Mouse (Mus musculus) midbrain, embryonic 14.5 days (tissue): ENCODE data around the gene Noc3l. TPM values are rescaled to one million over a fixed set of nuclear protein-coding genes. Genes with fewer than 3 reads are reported as not detected.

Source experiments
- ATAC-seq: fragments of 200-750 bp; cut with Nextera tagmentation; 2 replicates; pipeline ENCODE4 v1.8.0; 2017; ENCODE audit warnings: moderate number of reproducible peaks, moderate library complexity; ENCODE audit not compliant: low FRiP score, low TSS enrichment
- DNase-seq: peaks from one replicate; pipeline ENCODE4 v3.0.0-alpha.2; 2015
- H3K27ac ChIP-seq: fragments of 300-500 bp; sonication (generic); replicated peaks from 2 replicates; pipeline ENCODE4 v1.5.1; 2014; ENCODE audit warnings: mild to moderate bottlenecking, low read depth, low read length, moderate library complexity
- H3K27me3 ChIP-seq: fragments of 300-500 bp; sonication (generic); 2 replicates; pipeline ENCODE4 v1.6.1; 2014; ENCODE audit warnings: low read length, control low read depth, mixed read lengths; ENCODE audit not compliant: control insufficient read depth, insufficient read depth
- H3K36me3 ChIP-seq: fragments of 300-500 bp; sonication (generic); 2 replicates; pipeline ENCODE4 v1.6.1; 2014; ENCODE audit warnings: low read length, control low read depth; ENCODE audit not compliant: control insufficient read depth, insufficient read depth
- H3K4me1 ChIP-seq: fragments of 300-500 bp; sonication (generic); 2 replicates; pipeline ENCODE4 v1.6.1; 2014; ENCODE audit warnings: mild to moderate bottlenecking, antibody characterized with exemption, low read length, control low read depth; ENCODE audit not compliant: control insufficient read depth, insufficient read depth
- H3K4me2 ChIP-seq: fragments of 300-500 bp; sonication (generic); 2 replicates; pipeline ENCODE4 v1.6.1; 2014; ENCODE audit warnings: mild to moderate bottlenecking, low read length, moderate library complexity
- H3K4me3 ChIP-seq: fragments of 300-500 bp; sonication (generic); replicated peaks from 2 replicates; pipeline ENCODE4 v1.5.1; 2014; ENCODE audit warnings: low read depth, low read length
- H3K9ac ChIP-seq: fragments of 300-500 bp; sonication (generic); replicated peaks from 2 replicates; pipeline ENCODE4 v1.6.1; 2014; ENCODE audit warnings: mild to moderate bottlenecking, low read length, moderate library complexity
- H3K9me3 ChIP-seq: fragments of 300-500 bp; sonication (generic); 2 replicates; pipeline ENCODE4 v1.6.1; 2016; ENCODE audit warnings: low read length, control low read depth, mixed read lengths; ENCODE audit not compliant: control insufficient read depth
- WGBS: fragments of 180-500 bp; shearing (Covaris S2); extraction: QIAGEN DNeasy Blood & Tissue Kit; methylation state at CpG from one replicate; pipeline ENCODE4 v1.1.7; 2014; 5-methylcytosine and 5-hydroxymethylcytosine counted together
- polyA plus RNA-seq: library from polyadenylated mRNA; unstranded; fragments of >200 nt; fragmentation: Nextera tagmentation; extraction: Ambion mirVana; gene quantifications from 2 replicates; pipeline ENCODE4 v1.2.1, GENCODE M21; 2014

Noc3l gene
- polyA plus RNA-seq, 1 experiment from 2014 or later: 6.3 TPM

DNA sequence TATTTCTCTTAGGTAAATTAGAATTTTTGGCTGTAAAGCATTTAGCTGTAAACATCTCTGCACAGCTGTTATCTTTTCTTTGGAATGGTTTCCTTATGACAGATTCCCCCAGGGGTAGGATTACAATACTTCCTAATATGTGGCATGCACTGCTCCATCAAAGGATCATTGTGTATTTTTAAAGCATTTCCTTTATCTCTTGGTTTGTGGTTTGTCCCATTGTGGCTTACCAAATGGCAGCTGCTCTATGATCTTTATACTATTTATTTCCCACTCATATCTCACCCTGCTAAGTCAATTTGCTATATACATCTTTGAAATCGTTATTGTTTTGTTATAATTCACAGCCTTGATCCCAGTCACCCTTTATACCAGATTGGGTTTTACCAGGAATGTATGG is 14.2 kb upstream of the Noc3l start:
- WGBS: 67% methylated on average over 1 of the region's 1 CpGs
- DNase-seq: no peak
- peaks cover 3% of the 10 kb centered on the region for H3K4me1 ChIP-seq
- H3K9me3 ChIP-seq: no peaks in the 10 kb centered on the region
- H3K27ac ChIP-seq: no peak overlapping the region
- no peaks in the 10 kb centered on the region for H3K36me3 ChIP-seq
- H3K27me3 ChIP-seq: no peaks in the 10 kb centered on the region
- ATAC-seq: no peak
- H3K9ac ChIP-seq: no peak overlapping the region
- H3K4me3 ChIP-seq: no peak overlapping the region
- no peak overlapping the region for H3K4me2 ChIP-seq

DNA sequence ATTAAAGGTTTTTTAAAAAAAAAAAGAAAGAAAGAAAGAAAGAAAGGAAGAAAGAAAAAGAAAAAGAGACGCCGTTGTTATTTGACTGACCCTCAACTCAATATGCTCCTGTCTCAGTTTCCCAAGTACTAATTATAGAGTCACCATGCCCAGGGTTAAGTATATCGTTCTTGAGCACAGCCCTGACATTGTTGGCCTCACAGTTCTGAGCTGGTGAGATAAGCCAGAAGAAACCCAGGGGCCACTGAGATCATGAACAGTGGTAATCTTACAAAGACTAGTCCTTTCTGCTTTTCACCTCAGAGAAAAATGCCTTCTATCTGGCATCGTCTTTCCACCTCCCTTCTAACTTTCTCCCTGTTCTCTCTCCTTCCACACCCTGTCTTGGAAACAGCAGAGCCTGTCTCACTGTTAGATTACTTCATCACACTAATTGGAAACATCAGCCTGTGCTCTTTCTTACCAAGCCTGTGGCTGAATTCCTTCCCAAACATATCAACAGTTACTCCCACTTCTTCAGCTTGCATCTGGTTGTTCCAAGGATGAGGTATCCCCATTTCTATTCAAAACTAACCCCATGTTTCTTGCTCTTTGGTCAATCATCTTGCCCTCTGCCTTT is 1.3 kb upstream of the Noc3l start:
- no peak for DNase-seq

GRCm38 (mm10) chr19:38819427-38819802 is 378 bp upstream of the Noc3l start:
- 12% methylated on average over 16 of the region's 16 CpGs for WGBS
- Histone ChIP-seq H3K4me3 (peak overlapping the region; percentile 80), H3K9me3 (no peaks in the 10 kb centered on the region), H3K9ac (peak overlapping the region; percentile 69), H3K27me3 (no peaks in the 10 kb centered on the region), H3K4me1 (peaks cover 10% of the 10 kb centered on the region), H3K27ac (peak overlapping the region; percentile 67), H3K36me3 (peaks cover 18% of the 10 kb centered on the region), H3K4me2 (peak overlapping the region; percentile 92)
- DNase-seq (no peak), ATAC-seq (peak; percentile 74)

More for the DNA sequence above, 1.3 kb upstream of the Noc3l start:
- Histone ChIP-seq H3K4me3 (no peak overlapping the region), H3K27ac (no peak overlapping the region), H3K36me3 (peaks cover 10% of the 10 kb centered on the region), H3K27me3 (no peaks in the 10 kb centered on the region), H3K4me1 (peaks cover 10% of the 10 kb centered on the region), H3K9me3 (no peaks in the 10 kb centered on the region), H3K9ac (no peak overlapping the region), H3K4me2 (no peak overlapping the region)
- no peak for ATAC-seq
- 92% methylated on average over 4 of the region's 4 CpGs for WGBS

DNA sequence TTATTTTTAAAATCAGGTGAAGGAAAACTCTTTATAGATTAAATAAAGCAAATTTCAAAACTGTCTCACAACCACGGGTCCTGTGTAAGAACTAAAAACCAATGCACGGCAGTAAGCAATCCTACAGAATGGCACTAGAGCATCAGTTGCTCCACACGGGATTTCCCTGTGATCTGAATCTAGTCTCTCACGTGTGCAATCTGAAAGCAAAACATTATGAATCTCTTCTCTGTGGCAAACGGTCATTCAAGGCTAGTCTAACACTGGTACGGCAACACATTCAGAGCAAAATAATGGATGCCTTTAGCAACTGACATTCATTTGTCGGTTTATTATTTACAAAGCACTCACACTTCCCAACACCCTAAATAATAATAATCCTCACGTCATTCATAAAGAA is 846 bp downstream of the Noc3l start:
- 45% methylated on average over 8 of the region's 8 CpGs for WGBS
- Histone ChIP-seq H3K9me3 (no peaks in the 10 kb centered on the region), H3K27me3 (no peaks in the 10 kb centered on the region), H3K36me3 (peaks cover 30% of the 10 kb centered on the region), H3K27ac (no peak overlapping the region), H3K4me3 (peak overlapping the region; percentile 80), H3K4me1 (peaks cover 10% of the 10 kb centered on the region), H3K9ac (peak overlapping the region; percentile 69), H3K4me2 (peak overlapping the region; percentile 92)
- ATAC-seq: no peak
- no peak for DNase-seq

GRCm38 (mm10) chr19:38798801-38799200 is 20.2 kb downstream of the Noc3l start:
- 93% methylated on average over 6 of the region's 6 CpGs for WGBS
- H3K27ac ChIP-seq: no peak overlapping the region
- no peaks in the 10 kb centered on the region for H3K4me1 ChIP-seq
- H3K27me3 ChIP-seq: no peaks in the 10 kb centered on the region
- H3K4me3 ChIP-seq: no peak overlapping the region
- H3K9ac ChIP-seq: no peak overlapping the region
- no peak for DNase-seq
- H3K4me2 ChIP-seq: no peak overlapping the region
- ATAC-seq: no peak
- no peaks in the 10 kb centered on the region for H3K9me3 ChIP-seq
- H3K36me3 ChIP-seq: peaks cover 93% of the 10 kb centered on the region

GRCm38 (mm10) chr19:38798291-38798690 is 20.7 kb downstream of the Noc3l start:
- Histone ChIP-seq H3K27ac (no peak overlapping the region), H3K4me1 (no peaks in the 10 kb centered on the region), H3K9me3 (no peaks in the 10 kb centered on the region), H3K27me3 (no peaks in the 10 kb centered on the region), H3K9ac (no peak overlapping the region), H3K4me2 (no peak overlapping the region), H3K36me3 (peaks cover 93% of the 10 kb centered on the region), H3K4me3 (no peak overlapping the region)
- no peak for ATAC-seq
- WGBS: 93% methylated on average over 1 of the region's 1 CpGs
- DNase-seq: no peak

GRCm38 (mm10) chr19:38796546-38796945 is 22.5 kb downstream of the Noc3l start:
- H3K4me2 ChIP-seq: no peak overlapping the region
- no peak overlapping the region for H3K4me3 ChIP-seq
- H3K27ac ChIP-seq: no peak overlapping the region
- no peak overlapping the region for H3K9ac ChIP-seq
- ATAC-seq: no peak
- no peak for DNase-seq
- no peaks in the 10 kb centered on the region for H3K4me1 ChIP-seq
- no peaks in the 10 kb centered on the region for H3K9me3 ChIP-seq
- no peaks in the 10 kb centered on the region for H3K27me3 ChIP-seq
- H3K36me3 ChIP-seq: peaks cover 94% of the 10 kb centered on the region
- 91% methylated on average over 5 of the region's 5 CpGs for whole genome bisulfite sequencing

GRCm38 (mm10) chr19:38793563-38794045 is 25.4 kb downstream of the Noc3l start:
- ATAC-seq (no peak), DNase-seq (no peak)
- Histone ChIP-seq H3K4me1 (no peaks in the 10 kb centered on the region), H3K9me3 (no peaks in the 10 kb centered on the region), H3K9ac (no peak overlapping the region), H3K4me2 (no peak overlapping the region), H3K27ac (no peak overlapping the region), H3K27me3 (no peaks in the 10 kb centered on the region), H3K4me3 (no peak overlapping the region), H3K36me3 (peaks cover 97% of the 10 kb centered on the region)
- WGBS: 96% methylated on average over 7 of the region's 7 CpGs

DNA sequence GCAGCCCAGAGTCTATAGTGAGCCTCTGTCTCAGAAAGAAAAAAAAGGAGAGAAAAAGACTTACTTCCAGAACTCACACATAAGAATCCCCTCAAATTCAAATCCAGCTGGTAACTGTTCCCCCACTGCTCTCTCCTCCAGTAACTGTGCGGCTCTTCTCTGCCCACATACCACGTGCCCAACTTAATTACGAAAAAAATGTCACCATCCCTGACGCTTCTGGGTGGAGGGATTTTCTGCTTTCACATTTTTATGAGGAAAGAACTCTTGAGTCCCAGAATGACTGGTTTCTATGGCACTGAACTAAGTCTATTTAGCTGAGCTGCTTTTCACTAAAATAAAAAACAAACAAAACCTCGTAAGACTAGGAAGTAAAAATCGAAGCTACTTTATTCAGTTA is 31.3 kb downstream of the Noc3l start:
- no peaks in the 10 kb centered on the region for H3K4me1 ChIP-seq
- DNase-seq: no peak
- no peak overlapping the region for H3K27ac ChIP-seq
- peaks cover 51% of the 10 kb centered on the region for H3K36me3 ChIP-seq
- no peak overlapping the region for H3K9ac ChIP-seq
- H3K27me3 ChIP-seq: no peaks in the 10 kb centered on the region
- 92% methylated on average over 6 of the region's 6 CpGs for WGBS
- H3K4me2 ChIP-seq: no peak overlapping the region
- H3K9me3 ChIP-seq: no peaks in the 10 kb centered on the region
- ATAC-seq: no peak
- H3K4me3 ChIP-seq: no peak overlapping the region
